Mouse (Mus musculus): ENCODE data around the gene Cenpb. TPM values are rescaled to one million over a fixed set of nuclear protein-coding genes. Genes with fewer than 3 reads are reported as not detected.

Gene Cenpb
- polyA plus RNA-seq, 1 experiment from 2014 or later, result 16.2 TPM

DNA sequence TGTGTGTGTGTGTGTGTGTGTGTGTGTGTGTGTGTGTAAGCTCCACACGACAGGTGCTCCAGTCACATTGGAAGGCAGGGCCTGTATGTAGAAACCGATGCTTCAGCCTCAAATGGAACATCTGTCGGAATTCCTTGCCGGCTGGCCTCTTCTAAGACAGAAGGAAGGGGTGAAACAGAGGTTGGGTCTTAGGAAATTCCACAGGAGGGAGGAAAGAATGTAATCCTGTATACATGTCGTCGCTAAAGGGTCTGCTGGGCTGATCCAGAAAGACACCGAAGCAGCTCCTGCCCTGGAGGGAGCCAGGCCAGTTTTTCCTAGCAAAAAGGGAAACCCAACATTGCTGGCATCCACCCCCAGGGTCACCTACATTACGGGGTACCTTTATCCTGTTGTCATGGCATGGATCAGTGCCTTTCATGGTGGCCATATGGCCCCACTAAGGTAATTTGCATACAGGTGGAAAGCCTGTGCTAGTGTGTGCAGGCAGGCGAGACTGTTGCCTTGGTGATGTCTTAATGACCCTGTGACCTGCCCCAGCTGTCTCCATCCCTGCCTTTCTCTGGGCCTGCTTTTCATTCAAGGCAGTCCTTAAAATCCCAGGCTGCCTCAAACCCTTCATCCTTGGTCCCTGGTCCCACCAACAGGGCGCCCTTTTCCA is 10.6 kb upstream of the Cenpb start:
- Histone ChIP-seq H3K4me2 (replicated peaks) (peak overlapping the region; percentile 76), H3K27ac (replicated peaks) (peak overlapping the region; percentile 90), H3K9me3 (no peaks in the 10 kb centered on the region), H3K4me3 (peak overlapping the region; percentile 11; the same call in 1 of the 2 replicates), H3K4me1 (peaks cover 51% of the 10 kb centered on the region), H3K27me3 (no peaks in the 10 kb centered on the region), H3K9ac (replicated peaks) (0 out of 2 replicates have a peak overlapping the region, but pooled peaks have one; percentile 4), H3K36me3 (peaks cover 39% of the 10 kb centered on the region)
- peak; percentile 79 for ATAC-seq (ENCODE audit: low FRiP score, low read depth)
- WGBS, result 6% methylated on average over 10 of the region's 10 CpGs

DNA sequence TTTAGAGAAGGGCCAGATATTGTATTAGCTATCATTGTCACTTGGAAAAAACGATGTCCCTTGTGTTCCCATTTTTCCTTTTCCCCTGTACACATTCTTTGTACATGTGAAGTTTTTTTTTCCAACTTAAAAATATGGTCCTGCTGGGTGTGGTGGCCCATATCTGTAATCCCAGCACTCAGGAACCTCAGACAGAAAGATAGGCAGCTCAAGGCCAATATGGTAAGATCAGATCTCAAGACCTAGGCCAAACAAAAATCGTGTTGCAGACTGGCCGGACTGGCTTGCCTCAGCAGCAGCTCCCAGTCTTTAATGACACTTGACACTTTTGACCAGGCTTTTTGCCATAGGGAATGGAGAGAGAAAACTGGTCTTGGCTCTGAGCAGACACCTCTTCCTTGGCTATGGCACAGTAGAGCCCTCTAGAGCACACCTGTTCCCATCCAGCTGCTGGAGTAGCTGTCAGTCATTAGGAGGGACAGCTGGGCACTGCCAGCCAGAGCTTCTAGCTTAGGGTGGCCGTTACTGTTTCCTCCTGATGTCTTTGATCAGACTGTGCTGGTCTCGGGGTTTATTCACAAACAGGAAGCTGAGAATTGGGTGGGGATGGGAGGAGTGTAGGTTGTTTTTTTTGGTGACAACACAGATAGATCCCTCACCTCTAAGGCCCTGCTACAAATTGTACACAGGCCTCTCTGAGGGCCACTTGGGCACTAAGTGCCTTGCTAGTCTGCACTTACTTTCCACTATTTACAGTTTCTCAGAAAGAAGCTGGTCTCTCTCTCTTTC is 9.8 kb upstream of the Cenpb start:
- Histone ChIP-seq H3K27me3 (no peaks in the 10 kb centered on the region), H3K9me3 (no peaks in the 10 kb centered on the region), H3K4me1 (peaks cover 51% of the 10 kb centered on the region), H3K36me3 (peaks cover 31% of the 10 kb centered on the region), H3K4me2 (replicated peaks) (peak overlapping the region; percentile 76), H3K9ac (replicated peaks) (peak overlapping the region; percentile 4; the same call in 1 of the 2 replicates), H3K27ac (replicated peaks) (peak overlapping the region; percentile 90), H3K4me3 (peak overlapping the region; percentile 11; the same call in 1 of the 2 replicates)
- ATAC-seq (ENCODE audit: low FRiP score, low read depth), result no peak
- 32% methylated on average over 5 of the region's 5 CpGs for WGBS

DNA sequence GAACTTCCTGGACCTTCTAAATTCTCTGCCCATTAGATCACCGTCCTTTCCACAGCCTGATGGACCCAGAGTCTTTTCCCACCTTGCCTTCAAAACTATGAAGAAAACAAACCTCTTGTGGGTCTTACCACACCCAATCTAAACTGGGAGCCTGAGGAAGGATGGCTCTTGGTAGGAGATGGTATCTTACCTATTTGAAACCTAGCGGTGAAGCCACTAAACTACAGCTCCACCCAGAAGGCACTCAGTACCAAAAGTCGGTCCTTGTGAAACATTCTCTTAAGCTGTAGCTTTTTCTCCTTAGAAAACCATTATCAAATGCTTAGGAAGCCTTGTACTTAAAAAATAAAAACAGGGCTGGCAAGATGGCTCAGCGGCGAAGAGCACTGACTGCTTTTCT is 8.4 kb upstream of the Cenpb start:
- Histone ChIP-seq H3K9ac (replicated peaks) (peak overlapping the region; percentile 82; the same call in 1 of the 2 replicates), H3K4me3 (peak overlapping the region; percentile 54), H3K27ac (replicated peaks) (no peak overlapping the region), H3K9me3 (no peaks in the 10 kb centered on the region), H3K27me3 (no peaks in the 10 kb centered on the region), H3K4me1 (peaks cover 51% of the 10 kb centered on the region), H3K36me3 (peaks cover 17% of the 10 kb centered on the region), H3K4me2 (replicated peaks) (peak overlapping the region; percentile 76)
- no peak for ATAC-seq (ENCODE audit: low FRiP score, low read depth)
- WGBS, result 91% methylated on average over 5 of the region's 5 CpGs

DNA sequence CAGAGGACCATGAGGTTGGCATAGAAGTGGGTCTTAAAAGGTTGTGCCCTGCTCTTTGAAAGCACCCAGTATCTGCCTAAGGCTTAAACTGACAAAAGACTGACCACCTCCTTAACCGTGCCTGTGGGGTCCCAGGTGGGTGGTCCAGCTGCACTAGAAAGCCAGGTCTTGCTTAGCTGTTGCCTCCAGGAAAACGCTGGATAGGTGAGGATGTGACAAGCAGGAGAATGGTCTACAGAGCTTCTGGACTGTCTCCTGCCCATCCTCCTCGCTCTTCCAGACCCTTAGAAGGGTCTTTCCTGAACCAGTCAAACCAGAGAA is 7.7 kb upstream of the Cenpb start:
- Histone ChIP-seq H3K4me3 (peak overlapping the region; percentile 54), H3K4me2 (replicated peaks) (peak overlapping the region; percentile 76), H3K9ac (replicated peaks) (peak overlapping the region; percentile 82), H3K9me3 (no peaks in the 10 kb centered on the region), H3K4me1 (peaks cover 51% of the 10 kb centered on the region), H3K27ac (replicated peaks) (peak overlapping the region; percentile 75), H3K36me3 (peaks cover 10% of the 10 kb centered on the region), H3K27me3 (no peaks in the 10 kb centered on the region)
- ATAC-seq (ENCODE audit: low FRiP score, low read depth), result no peak
- 22% methylated on average over 3 of the region's 3 CpGs for WGBS

DNA sequence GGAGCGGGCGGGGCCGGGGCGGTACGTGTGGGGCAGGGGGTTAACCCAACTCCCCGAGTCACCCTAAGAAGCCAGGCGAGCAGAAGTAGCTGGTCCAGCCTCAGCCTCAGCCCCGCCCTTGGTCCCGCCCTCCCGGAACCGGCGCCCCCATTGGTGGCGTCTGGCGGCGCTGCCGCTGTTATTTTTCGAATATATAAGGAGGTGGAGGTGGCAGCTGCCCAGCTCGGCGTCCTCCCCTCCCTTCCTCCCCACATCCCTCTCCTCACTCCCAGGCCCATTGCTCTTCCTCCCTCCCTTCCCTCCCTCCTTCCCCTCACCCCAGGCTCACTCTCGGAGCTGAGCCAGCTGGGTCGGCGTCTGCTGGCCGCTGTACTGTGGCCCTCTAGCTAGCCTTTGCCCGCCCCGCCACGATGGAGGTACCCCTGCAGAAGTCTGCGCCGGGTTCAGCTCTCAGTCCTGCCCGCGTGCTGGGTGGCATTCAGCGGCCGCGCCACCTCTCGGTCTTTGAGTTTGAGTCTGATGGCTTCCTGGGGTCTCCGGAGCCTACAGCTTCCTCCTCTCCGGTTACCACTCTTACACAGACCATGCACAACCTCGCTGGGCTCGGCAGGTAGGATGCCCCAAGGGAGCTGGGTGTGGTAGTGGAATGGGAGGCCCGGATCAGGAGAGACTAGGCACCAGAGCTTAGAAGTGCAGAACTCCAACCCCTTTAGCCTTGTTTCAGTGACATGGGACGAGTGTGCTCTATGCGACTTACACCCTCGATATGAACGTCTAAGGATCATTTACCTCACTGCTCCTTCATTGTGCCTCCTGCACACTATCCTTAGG is 7.1 kb upstream of the Cenpb start, which contains the start of the genes Cdc25b and Spef1:
Gene Cdc25b, plus strand, starts transcription at position 179 of the 831 bp plus-strand sequence.
Gene Spef1, minus strand, starts transcription at position 512 of the 831 bp plus-strand sequence.
- Histone ChIP-seq H3K27ac (replicated peaks) (peak within 1 kb of the TSS; percentile 75), H3K27me3 (no peaks in the 10 kb centered on the region), H3K4me1 (peaks cover 51% of the 10 kb centered on the region), H3K9ac (replicated peaks) (peak within 1 kb of the TSS; percentile 82), H3K4me3 (peak within 1 kb of the TSS; percentile 54), H3K36me3 (peaks cover 7% of the 10 kb centered on the region), H3K9me3 (no peaks in the 10 kb centered on the region), H3K4me2 (replicated peaks) (peak within 1 kb of the TSS; percentile 76)
- peak; percentile 76 for ATAC-seq (ENCODE audit: low FRiP score, low read depth)
- WGBS, result 1% methylated on average over 43 of the region's 43 CpGs

DNA sequence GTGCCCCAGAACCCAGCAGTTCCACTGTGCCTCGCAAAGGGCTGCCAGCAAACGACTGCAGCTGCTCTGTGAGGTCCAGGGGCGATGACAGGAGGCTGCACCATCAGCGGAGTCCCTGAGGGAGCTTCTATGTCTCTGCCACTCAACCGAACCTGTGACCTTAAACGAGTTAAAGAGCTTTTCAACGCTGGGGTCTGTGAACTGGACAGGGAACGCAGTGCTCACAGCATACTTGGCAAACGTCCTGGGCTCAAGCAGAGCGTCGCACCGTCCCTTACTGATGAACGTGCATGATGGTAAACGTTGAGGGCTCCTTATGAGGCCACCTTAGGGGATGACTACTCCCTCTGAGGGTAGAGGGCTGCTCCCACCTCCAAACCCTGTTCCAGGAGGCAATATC is 6.5 kb upstream of the Cenpb start:
- no peaks in the 10 kb centered on the region for H3K9me3 ChIP-seq
- ATAC-seq (ENCODE audit: low FRiP score, low read depth), result no peak
- peak overlapping the region; percentile 76 for H3K4me2 ChIP-seq (replicated peaks)
- H3K27ac ChIP-seq (replicated peaks), result peak overlapping the region; percentile 75
- 1% methylated on average over 14 of the region's 14 CpGs for WGBS
- H3K9ac ChIP-seq (replicated peaks), result peak overlapping the region; percentile 82
- H3K36me3 ChIP-seq, result 0 out of 2 replicates have a peak, but pooled peaks cover under 1% of the 10 kb centered on the region
- H3K4me1 ChIP-seq, result peaks cover 47% of the 10 kb centered on the region
- peak overlapping the region; percentile 54 for H3K4me3 ChIP-seq
- H3K27me3 ChIP-seq, result no peaks in the 10 kb centered on the region

DNA sequence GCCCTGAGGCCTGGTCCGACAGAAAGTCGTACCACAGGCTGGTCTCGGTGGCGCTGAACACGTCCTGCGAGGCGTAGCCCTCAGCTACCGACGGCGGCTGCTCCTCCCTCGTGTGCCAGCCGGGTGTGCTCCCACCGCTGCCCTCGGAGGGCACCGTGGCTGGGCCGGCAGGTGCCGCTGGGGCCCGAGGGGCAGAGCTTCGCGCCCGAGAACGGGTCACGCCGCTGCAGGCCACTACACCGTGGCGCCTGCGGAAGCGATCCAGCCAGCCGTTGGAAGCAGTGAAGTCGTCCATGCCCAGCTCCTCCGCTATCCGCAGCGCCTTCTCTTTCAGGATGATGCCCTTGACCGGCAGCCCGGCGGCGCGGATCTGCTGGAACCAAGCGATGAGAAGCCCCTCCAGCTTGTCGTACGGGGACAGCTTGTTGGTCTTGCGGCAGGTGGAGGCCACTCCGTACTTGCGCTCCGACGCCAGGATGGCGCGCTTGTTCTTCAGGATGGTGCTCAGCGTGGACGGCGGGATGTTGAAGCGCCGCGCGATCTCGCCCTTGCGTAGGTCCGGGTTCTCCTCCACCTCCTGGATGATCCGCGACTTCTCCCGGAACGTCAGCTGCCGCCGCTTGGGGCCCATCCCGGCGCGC is 501 bp downstream of the Cenpb start:
- peaks cover 40% of the 10 kb centered on the region for H3K4me1 ChIP-seq
- WGBS, result under 1% methylated on average over 66 of the region's 67 CpGs
- peak overlapping the region; percentile 82 for H3K4me3 ChIP-seq
- ATAC-seq (ENCODE audit: low FRiP score, low read depth), result peak; percentile 50
- H3K4me2 ChIP-seq (replicated peaks), result peak overlapping the region; percentile 96
- H3K9me3 ChIP-seq, result no peaks in the 10 kb centered on the region
- H3K27ac ChIP-seq (replicated peaks), result peak overlapping the region; percentile 88
- peaks cover 18% of the 10 kb centered on the region for H3K36me3 ChIP-seq
- peak overlapping the region; percentile 91 for H3K9ac ChIP-seq (replicated peaks)
- H3K27me3 ChIP-seq, result no peaks in the 10 kb centered on the region

DNA sequence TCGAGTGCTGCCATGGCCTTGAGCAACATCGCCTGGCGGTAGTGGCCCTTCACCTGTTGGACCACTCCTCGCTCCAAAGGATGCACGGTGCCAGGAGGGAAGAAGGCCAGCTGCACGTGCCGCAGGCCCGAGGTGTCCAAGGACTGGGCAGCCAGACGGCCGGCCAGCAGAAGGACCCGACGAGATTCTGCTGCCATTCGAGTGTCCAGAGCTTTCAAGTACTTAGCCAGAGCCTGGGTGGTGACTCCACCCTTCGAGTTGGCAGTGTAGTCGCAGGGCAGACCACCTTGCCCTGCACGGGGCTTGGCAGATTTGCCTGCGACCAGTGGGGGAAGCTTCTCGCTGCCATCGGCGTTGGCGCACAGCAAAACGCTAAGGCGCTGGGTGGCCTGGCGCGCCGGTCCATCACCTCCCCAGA is 1.0 kb downstream of the Cenpb start:
- Histone ChIP-seq H3K27ac (replicated peaks) (peak overlapping the region; percentile 88), H3K4me3 (peak overlapping the region; percentile 82), H3K9me3 (no peaks in the 10 kb centered on the region), H3K4me2 (replicated peaks) (peak overlapping the region; percentile 96), H3K27me3 (peaks cover 2% of the 10 kb centered on the region; the same call in 1 of the 2 replicates), H3K4me1 (peaks cover 45% of the 10 kb centered on the region), H3K9ac (replicated peaks) (peak overlapping the region; percentile 91), H3K36me3 (peaks cover 18% of the 10 kb centered on the region)
- 27% methylated on average over 26 of the region's 26 CpGs for WGBS
- ATAC-seq (ENCODE audit: low FRiP score, low read depth), result peak; percentile 1; the same call in 1 of the 2 replicates

DNA sequence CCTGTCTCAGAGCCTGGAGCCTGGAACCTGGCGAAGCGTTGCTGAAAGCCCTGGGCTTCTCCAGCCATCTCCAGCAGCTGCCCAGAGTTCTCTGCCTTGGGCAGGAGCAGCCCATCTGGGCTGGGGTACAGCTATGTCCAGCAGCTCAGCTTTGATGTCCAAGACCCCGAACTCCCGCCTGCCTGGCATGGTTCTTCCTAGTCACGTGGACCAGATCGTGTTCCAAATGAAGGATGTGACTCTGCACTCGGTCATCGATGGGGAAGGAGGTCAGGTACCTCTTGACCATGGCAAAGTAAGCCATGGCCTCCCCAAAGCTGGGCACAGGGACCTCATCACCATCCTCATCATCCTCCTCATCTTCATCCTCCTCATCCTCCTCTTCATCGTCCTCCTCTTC is 1.9 kb downstream of the Cenpb start:
- Histone ChIP-seq H3K4me2 (replicated peaks) (peak overlapping the region; percentile 96), H3K4me3 (peak overlapping the region; percentile 82), H3K4me1 (peaks cover 49% of the 10 kb centered on the region), H3K27ac (replicated peaks) (peak overlapping the region; percentile 30; the same call in 1 of the 2 replicates), H3K27me3 (peaks cover 11% of the 10 kb centered on the region), H3K36me3 (peaks cover 18% of the 10 kb centered on the region), H3K9me3 (no peaks in the 10 kb centered on the region), H3K9ac (replicated peaks) (peak overlapping the region; percentile 91)
- WGBS, result 87% methylated on average over 9 of the region's 9 CpGs
- no peak for ATAC-seq (ENCODE audit: low FRiP score, low read depth)

DNA sequence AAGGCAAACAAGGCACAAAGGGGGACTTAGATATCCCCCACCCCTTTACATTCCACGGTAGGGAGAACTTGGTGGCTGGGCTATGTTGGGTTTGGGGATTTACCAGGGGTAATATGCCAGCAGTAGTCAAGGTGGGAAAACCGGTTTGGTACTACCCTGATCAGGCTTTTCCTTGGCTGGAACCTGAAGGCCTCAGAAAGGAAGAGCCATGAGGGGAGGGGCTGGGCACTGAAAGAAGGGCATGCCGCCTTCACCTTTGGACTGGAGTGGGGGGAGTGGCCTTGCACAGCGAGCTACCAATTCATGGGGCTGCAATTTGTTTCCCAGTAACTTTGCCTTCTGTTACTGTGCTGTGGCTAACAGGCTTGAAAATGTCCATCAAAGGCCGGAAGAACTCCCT is 3.4 kb downstream of the Cenpb start:
- Histone ChIP-seq H3K27ac (replicated peaks) (0 out of 2 replicates have a peak overlapping the region, but pooled peaks have one; percentile 2), H3K9me3 (no peaks in the 10 kb centered on the region), H3K9ac (replicated peaks) (peak overlapping the region; percentile 24; the same call in 1 of the 2 replicates), H3K36me3 (peaks cover 18% of the 10 kb centered on the region), H3K4me1 (peaks cover 53% of the 10 kb centered on the region), H3K4me3 (0 out of 2 replicates have a peak overlapping the region, but pooled peaks have one; percentile 82), H3K4me2 (replicated peaks) (peak overlapping the region; percentile 96), H3K27me3 (peaks cover 25% of the 10 kb centered on the region)
- 71% methylated on average over 5 of the region's 5 CpGs for WGBS
- ATAC-seq (ENCODE audit: low FRiP score, low read depth), result no peak

DNA sequence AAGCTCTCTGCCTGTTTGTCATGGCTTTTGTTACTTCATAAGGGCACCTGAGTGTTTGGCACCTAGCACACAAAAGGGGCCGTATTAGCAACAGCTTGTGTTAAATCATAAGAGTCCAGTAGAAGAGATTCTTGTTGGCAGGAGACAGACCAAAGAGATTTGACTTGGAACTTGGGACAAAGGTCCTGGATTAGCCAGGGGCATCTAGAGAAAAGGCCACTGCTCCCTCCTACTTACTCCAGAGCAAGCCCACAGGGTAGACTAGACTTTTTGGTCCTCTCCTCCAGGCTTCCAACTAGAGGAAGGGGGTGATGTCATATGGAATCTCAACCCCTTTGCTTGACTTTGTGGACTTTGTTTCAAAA is 3.9 kb downstream of the Cenpb start:
- peaks cover 31% of the 10 kb centered on the region for H3K27me3 ChIP-seq
- WGBS, result 97% methylated on average over 1 of the region's 1 CpGs
- no peak overlapping the region; the same call in 1 of the 2 replicates for H3K4me2 ChIP-seq (replicated peaks)
- no peak overlapping the region for H3K4me3 ChIP-seq
- H3K36me3 ChIP-seq, result peaks cover 18% of the 10 kb centered on the region
- H3K27ac ChIP-seq (replicated peaks), result no peak overlapping the region
- no peak overlapping the region for H3K9ac ChIP-seq (replicated peaks)
- ATAC-seq (ENCODE audit: low FRiP score, low read depth), result no peak
- no peaks in the 10 kb centered on the region for H3K9me3 ChIP-seq
- H3K4me1 ChIP-seq, result peaks cover 59% of the 10 kb centered on the region
